Mouse (Mus musculus) cortical plate, adult 2 months (tissue): ENCODE data around the gene Nudt2.

Source experiments
- CTCF ChIP-seq: fragments of 200-500 bp; IDR thresholded peaks from 2 replicates; pipeline ENCODE4 v1.5.1; 2011; ENCODE audit warnings: mild to moderate bottlenecking, control low read depth, low read length; ENCODE audit not compliant: insufficient read depth; ENCODE audit errors: extremely low read depth
- POLR2A ChIP-seq: fragments of 200-500 bp; IDR thresholded peaks from 2 replicates; pipeline ENCODE4 v1.6.1; 2011; ENCODE audit warnings: mild to moderate bottlenecking, low read length, control low read depth; ENCODE audit not compliant: insufficient read depth; ENCODE audit errors: extremely low read depth

GRCm38 (mm10) chr4:41464345-41465286 lies at the start of gene Nudt2, which contains the start of gene Kif24:
- TF ChIP-seq POLR2A = peak; percentile 45; the same call in 1 of the 2 replicates
- TF ChIP-seq CTCF = no peak
